Mouse (Mus musculus): ENCODE data around the gene Poldip2.

Gene Poldip2

GRCm38 (mm10) chr11:78512025-78512957, at the start of gene Poldip2, which contains the start of gene Tmem199:
Gene Poldip2 (plus strand): TSS chr11:78512193.
Gene Tmem199 (minus strand): TSS chr11:78512172.
- DNase-seq (ENCODE audit: low spot score in 2 of 2), result peak; percentile 73 to 84

GRCm38 (mm10) chr11:78462669-78463068, 49.3 kb upstream of the Poldip2 start:
- DNase-seq (ENCODE audit: low spot score in 2 of 2), result no peak

DNA sequence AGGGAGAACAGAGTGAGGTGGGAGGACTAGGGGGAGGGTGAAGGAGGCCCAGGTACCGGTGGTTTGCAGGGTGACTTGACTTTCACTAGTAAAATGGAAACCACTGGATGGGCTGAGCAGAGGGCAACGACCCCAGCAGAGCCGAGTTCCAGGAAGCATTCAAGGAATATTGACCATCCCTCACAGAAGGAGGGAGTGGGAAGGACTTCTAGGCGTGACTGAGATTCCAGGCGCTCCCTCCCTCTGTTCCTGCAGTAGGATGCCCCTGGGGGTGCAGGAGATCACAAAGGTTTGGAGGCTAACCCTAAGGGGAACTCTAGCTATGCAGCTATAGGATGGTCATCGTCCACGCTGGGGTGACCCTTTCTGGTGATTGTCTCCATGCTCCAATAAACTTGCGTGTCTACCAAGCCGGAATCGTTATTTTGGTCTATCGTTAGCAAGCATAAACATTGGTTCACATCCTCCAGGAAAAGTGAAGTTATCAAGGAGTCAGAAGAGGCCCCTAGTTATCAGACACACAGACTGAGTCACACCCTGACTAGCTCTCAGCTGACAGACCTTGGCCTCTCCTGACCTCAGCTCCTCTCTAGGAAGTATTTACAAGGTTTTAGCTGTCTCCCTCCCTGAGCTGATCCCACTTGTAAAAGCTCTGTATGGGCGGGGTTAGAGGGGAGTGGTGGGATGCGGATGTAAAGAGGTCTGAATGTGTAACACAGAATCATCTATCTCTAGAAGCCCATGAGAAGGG, 48.5 kb upstream of the Poldip2 start:
- DNase-seq (ENCODE audit: low spot score in 2 of 2), result no peak

DNA sequence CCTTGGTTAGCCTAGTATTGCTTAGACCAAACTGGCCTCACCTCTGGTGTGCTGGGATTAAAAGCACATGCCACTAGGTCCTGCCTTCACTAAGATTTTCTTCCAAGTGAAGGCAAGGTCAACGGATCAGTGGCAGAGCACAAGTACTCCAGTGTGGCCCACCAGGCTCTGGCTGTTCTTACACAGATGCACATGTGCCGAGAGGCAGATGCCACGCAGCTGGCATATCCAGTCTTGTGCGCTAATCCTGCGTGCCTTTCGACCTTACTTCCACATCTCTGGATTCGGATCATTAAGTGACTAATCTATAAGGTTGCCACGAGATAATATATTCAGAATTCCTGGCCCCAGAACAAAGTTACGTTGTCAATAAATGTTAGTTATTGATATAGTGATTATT, 46.9 kb upstream of the Poldip2 start:
- no peak for DNase-seq (ENCODE audit: low spot score in 2 of 2)

DNA sequence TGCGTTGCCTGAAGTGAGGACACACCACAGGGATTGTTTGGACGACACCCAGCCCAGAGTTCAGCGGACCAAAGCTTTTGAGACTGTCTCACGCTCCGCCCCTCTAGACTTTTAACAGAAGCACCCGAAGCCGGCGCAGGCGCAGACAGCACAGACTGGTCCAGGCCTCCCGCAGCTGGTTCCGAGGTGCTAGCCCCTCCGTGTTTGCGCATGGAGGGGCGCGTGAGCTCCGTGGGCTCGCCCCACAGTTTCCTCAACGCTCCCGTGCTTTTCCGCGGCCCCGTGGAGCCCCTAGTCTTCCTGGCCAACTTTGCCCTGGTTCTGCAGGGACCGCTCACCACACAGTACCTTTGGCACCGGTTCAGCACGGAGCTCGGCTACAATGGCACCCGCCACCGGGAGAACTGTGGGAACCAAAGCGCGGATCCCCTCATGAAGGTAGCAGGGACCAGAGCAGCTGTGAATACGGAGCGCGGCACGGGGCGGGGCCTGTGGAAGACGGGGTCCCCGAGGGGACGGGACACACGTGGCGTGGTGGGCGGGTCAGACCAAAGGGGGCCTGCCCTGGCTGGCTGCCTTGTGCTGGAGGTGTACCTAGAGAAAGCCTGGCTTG, 46.3 kb upstream of the Poldip2 start, which contains the start of gene Slc46a1:
Gene Slc46a1, plus strand, starts transcription at position 130 of the 613 bp plus-strand sequence.
- peak; percentile 65 to 74 for DNase-seq (ENCODE audit: low spot score in 2 of 2)

DNA sequence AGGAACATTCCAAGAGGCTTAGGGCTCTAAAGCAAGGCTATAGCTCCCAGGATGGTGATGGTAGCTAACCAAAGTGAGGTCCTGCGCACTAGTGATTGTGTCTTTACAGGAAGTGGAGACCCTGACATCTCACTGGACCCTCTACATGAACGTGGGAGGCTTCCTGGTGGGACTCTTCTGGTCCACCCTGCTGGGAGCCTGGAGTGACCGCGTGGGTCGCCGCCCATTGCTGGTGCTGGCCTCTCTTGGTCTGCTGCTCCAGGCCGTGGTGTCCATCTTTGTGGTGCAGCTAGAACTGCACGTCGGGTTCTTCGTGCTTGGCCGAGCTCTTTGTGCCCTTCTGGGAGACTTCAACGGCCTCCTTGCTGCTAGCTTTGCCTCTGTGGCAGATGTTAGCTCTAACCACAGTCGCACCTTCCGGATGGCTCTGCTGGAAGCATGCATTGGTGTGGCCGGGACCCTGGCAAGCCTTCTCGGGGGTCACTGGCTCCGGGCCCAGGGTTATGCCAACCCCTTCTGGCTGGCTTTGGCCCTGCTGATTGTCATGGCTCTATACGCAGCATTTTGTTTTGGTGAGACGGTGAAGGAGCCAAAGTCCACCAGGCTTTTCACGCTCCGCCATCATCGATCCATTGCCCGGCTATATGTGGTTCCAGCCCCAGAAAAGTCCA, 45.6 kb upstream of the Poldip2 start:
- DNase-seq (ENCODE audit: low spot score in 2 of 2), result no peak

GRCm38 (mm10) chr11:78467515-78467914, 44.5 kb upstream of the Poldip2 start:
- DNase-seq (ENCODE audit: low spot score in 2 of 2), result no peak

DNA sequence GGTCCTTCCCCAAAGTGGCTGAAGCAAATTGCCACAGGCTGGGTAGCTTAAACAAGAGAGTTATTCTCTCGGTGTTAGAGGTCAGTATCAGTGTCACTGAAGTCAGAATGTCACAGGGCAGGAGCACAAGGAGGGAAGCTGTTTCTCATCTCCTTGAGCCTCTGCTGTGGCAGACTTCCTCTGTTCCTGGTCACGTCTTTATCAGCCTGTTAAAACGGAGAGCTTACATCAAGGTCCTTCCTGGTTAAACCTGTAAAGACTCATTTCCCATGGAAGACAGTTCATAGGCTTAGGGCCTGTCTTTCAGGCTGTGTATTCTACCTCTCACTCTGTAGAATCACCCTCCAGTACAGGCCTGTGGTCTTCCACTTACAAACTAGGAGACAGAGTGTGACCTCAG, 44.1 kb upstream of the Poldip2 start:
- no peak for DNase-seq (ENCODE audit: low spot score in 2 of 2)

DNA sequence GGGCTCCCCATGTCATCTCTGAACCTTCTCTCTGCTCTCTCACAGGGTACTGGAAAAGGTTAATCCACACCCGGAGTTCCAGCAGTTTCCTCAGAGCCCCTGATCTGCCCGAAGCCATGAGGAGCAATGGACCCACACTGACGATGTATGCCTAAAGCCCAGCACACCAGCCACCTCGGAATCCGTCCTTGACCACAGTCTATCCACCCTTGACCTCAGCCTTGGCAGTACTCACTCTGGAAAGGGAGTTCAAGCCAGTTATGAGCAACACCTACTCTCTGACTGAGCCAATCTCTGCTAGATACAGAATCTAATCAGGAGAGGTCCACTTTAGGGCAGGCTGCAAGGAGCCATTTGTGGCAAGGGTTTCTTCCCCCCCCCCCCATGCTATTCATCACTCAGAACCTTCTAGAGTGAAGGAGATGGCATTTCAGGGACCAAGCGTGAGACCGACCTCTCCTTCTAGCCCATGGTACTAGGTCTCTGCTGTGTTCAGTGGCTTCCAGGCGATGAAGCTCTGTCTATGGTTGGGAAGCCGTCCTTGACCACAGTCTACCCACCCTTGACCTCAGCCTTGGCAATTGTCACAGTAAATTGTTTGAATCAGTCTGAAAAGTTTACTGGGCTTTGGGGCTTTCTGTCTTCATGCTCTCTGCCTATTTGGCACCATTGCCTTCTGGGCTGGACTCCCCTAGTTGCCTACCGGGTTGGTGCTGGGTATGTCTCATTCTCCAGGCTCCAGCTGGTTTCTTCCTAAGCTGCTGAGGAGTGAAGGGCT, 40.5 kb upstream of the Poldip2 start:
- DNase-seq (ENCODE audit: low spot score in 2 of 2), result no peak

- no peak for DNase-seq (ENCODE audit: low spot score in 2 of 2)
Observed at GRCm38 (mm10) chr11:78475289-78475688, 36.7 kb upstream of the Poldip2 start.

DNA sequence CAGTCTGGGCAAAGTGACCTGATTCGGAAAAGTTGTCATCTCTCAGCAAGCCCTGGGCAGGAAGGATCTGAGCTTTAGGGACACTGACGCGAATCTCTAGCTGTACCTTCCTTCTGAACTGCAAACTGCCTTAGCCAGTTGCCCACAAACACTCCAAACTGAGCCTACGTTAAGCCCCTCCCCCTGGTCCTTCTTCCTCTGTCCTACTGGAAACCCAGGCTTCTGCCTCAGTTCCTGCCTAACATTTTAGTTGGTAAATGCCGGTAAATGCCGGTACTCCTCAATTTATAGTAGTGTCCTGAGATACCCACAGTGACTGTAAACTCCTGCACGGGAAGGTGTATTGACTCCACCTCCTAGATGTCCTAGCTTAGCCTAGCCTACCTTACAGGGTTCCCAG, 28.4 kb upstream of the Poldip2 start:
- no peak for DNase-seq (ENCODE audit: low spot score in 2 of 2)

DNA sequence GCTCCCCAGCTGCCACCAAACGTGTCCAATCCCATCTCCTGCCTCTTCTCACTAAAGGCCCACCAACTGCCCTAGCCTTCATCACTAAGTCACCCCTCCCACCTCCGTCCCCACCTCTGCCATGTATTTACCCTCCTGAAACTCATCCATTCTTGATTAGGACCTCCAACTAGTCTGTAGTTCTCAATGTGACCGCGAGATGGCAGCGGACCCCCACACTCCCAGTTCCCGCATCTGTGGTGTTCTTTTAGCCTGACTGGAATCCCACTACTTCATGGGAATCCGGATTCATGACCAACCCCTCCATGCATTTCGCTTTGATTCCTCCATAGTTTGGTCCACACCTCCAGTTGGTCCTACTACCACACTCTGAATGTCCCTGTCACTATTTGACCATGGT, 23.8 kb upstream of the Poldip2 start:
- peak in 1 of 2 experiments; percentile 77 for DNase-seq (ENCODE audit: low spot score in 2 of 2)

DNA sequence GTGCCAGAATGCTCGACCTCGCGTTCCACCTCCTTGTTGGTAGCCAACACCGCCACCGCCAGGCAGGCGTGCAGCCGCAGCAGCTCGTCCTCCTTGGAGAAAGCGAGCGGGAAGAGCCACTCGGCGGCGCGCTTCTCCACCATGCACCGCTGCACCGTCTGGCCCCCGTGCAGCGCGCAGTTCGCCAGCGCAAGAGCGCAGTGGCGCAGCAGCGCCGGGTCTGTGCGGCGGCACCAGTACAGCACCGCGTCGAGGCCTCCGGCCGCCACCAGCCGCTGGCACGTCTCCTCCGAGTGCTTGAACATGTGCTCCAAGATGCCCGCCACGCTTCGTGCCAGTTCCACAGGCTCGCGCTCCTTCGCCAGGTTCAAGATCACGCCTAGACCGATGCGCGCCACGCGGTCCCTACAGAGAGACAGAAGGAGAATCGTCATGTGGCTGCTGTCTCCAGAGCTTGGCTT, 21.2 kb upstream of the Poldip2 start:
- peak in 1 of 2 experiments; percentile 57 for DNase-seq (ENCODE audit: low spot score in 2 of 2)

- DNase-seq (ENCODE audit: low spot score in 2 of 2), result no peak
Observed at GRCm38 (mm10) chr11:78495904-78496303, 16.1 kb upstream of the Poldip2 start.

GRCm38 (mm10) chr11:78497071-78497541, 14.9 kb upstream of the Poldip2 start:
- DNase-seq (ENCODE audit: low spot score in 2 of 2), result peak in 1 of 2 experiments; percentile 32

DNA sequence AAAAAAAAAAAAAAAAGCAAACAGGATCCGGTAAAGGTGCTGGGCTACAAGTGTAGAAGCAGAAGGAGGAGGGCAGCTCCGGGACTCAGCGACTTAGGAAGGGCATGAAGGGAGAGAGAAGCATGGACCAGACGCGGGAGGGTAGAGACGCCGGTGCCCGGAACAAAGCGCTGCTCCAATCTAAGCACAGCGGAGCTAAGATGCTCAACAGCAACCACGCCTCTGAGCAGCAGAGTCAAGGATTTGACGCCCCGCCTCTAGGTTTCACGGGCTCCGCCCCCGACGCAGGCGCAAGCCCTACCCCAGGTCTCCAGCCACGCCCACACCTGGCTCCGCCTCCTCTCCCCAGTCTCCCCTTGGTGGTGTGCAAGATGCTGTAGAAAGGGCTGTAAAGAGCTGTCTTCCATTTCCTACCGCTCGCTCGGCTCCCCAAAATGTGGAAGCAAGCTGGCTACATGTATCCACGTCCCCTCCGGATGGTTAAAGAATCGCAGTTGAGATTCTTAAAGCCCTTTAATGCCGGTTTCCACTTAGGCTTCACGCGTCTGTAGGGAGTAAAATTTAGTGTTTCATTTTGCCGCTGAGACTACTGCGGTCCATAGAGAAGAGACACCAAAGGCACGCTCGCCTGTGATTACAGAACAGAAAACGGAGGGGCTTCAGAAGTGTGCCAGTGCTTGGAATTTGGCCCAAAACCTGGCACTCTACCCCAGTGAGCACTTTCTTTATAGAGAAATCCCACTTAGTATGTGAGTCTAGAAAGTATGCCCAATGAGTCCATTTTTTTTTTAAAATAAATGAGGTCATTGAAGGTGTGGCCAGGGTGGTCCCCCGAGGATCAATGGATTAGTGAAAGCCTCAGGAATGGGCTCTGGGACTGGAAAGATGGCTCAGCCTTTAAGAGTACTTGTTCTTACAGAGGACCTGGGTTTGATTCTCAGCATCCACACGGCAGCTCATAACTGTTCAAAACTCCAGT, 14.2 kb upstream of the Poldip2 start, which contains the start of gene Sarm1:
Gene Sarm1, minus strand, starts transcription at position 211 of the 979 bp plus-strand sequence.
- peak; percentile 91 to 96 for DNase-seq (ENCODE audit: low spot score in 2 of 2)

- DNase-seq (ENCODE audit: low spot score in 2 of 2), result no peak
Observed at GRCm38 (mm10) chr11:78499004-78499403, 13.0 kb upstream of the Poldip2 start, which contains the start of gene Vtn. Gene Vtn (plus strand): TSS chr11:78499091.

DNA sequence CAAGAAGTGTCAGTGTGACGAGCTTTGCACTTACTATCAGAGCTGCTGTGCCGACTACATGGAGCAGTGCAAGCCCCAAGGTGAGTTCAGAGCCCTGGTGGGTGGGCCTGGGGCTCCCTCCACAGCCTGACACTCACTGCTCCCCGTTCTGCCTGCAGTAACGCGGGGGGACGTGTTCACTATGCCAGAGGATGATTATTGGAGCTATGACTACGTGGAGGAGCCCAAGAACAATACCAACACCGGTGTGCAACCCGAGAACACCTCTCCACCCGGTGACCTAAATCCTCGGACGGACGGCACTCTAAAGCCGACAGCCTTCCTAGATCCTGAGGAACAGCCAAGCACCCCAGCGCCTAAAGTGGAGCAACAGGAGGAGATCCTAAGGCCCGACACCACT, 12.4 kb upstream of the Poldip2 start:
- DNase-seq (ENCODE audit: low spot score in 2 of 2), result no peak

DNA sequence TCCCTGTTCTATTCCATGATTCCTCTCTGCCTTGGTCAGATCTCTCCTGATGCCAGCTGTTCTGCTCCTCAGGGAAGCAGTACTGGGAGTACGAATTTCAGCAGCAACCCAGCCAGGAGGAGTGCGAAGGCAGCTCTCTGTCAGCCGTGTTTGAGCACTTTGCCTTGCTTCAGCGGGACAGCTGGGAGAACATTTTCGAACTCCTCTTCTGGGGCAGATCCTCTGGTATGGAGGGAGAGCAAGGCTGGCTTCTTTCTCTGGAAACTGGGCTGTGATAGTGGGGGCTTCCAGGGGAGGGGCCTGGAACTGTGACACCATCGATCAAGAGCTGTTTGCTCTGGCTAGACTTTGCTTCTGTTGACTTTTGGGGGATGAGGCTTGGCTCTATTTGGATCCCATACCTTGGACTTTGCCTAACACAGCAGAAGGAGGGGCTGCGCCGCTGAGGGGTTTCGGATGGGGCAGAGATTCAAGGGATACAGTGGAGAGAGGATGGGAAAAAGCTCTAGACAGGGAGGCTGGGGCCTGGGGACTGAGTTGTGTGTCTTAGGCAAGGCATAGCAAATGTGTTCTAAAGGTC, 11.3 kb upstream of the Poldip2 start:
- DNase-seq (ENCODE audit: low spot score in 2 of 2), result no peak
